Mouse (Mus musculus): Measurements from ENCODE around the gene Mmp27. TPM values are rescaled to one million over a fixed set of nuclear protein-coding genes. Genes with fewer than 3 reads are reported as not detected.

Mmp27 gene
- polyA plus RNA-seq, 1 experiment from 2014 or later = not detected

- Histone ChIP-seq H3K9me3 (no peaks in the 10 kb centered on the region), H3K36me3 (no peaks in the 10 kb centered on the region), H3K4me3 (no peak overlapping the region), H3K27me3 (no peaks in the 10 kb centered on the region), H3K27ac (no peak overlapping the region), H3K9ac (no peak overlapping the region), H3K4me2 (replicated peaks) (no peak overlapping the region), H3K4me1 (no peaks in the 10 kb centered on the region)
- 76% methylated on average over 3 of the region's 3 CpGs for WGBS
- no peak for ATAC-seq (ENCODE audit: insufficient number of reproducible peaks, insufficient read depth, low FRiP score, low TSS enrichment)
Observed at GRCm38 (mm10) chr9:7622582-7622981, 51.4 kb downstream of the Mmp27 start.

GRCm38 (mm10) chr9:7627931-7628330 is 56.7 kb downstream of the Mmp27 start, which contains the start of gene Mmp20:
Mmp20 (plus strand) TSS chr9:7628231.
- Histone ChIP-seq H3K27ac (no peak within 1 kb of the TSS), H3K36me3 (no peaks in the 10 kb centered on the region), H3K9me3 (no peaks in the 10 kb centered on the region), H3K27me3 (no peaks in the 10 kb centered on the region), H3K4me2 (replicated peaks) (no peak within 1 kb of the TSS), H3K9ac (no peak within 1 kb of the TSS), H3K4me3 (no peak within 1 kb of the TSS), H3K4me1 (no peaks in the 10 kb centered on the region)
- ATAC-seq (ENCODE audit: insufficient number of reproducible peaks, insufficient read depth, low FRiP score, low TSS enrichment) = no peak

Other genes with a start within 250 kb of the Mmp27 start
- gene Mmp12, start 227.0 kb upstream of the Mmp27 start, polyA plus RNA-seq (2016; fragmentation: Nextera tagmentation; extraction: Ambion mirVana) = not detected in 2 replicates
- not detected in 2 replicates for gene Mmp1b, start 183.3 kb upstream of the Mmp27 start, polyA plus RNA-seq (2016; fragmentation: Nextera tagmentation; extraction: Ambion mirVana)
- gene Mmp3, start 125.6 kb upstream of the Mmp27 start, polyA plus RNA-seq (2016; fragmentation: Nextera tagmentation; extraction: Ambion mirVana) = not detected in 2 replicates
- not detected in 2 replicates for gene Mmp10, start 69.0 kb upstream of the Mmp27 start, polyA plus RNA-seq (2016; fragmentation: Nextera tagmentation; extraction: Ambion mirVana)
- 0.24 and 0.55 TPM in 2 replicates for gene Mmp8, start 12.9 kb upstream of the Mmp27 start, polyA plus RNA-seq (2016; fragmentation: Nextera tagmentation; extraction: Ambion mirVana)
- gene Mmp20, start 56.8 kb downstream of the Mmp27 start, polyA plus RNA-seq (2016; fragmentation: Nextera tagmentation; extraction: Ambion mirVana) = not detected in 2 replicates
- gene Mmp7, start 120.7 kb downstream of the Mmp27 start, polyA plus RNA-seq (2016; fragmentation: Nextera tagmentation; extraction: Ambion mirVana) = not detected in 2 replicates
- gene Tmem123, start 192.6 kb downstream of the Mmp27 start, polyA plus RNA-seq (2016; fragmentation: Nextera tagmentation; extraction: Ambion mirVana) = 67.1 and 79.7 TPM in 2 replicates

All from embryonic facial prominence, embryonic 12.5 days (tissue).